Mouse (Mus musculus) hindbrain, embryonic 14.5 days (tissue): ENCODE measurements around the gene Megf9. TPM values are rescaled to one million over a fixed set of nuclear protein-coding genes. Genes with fewer than 3 reads are reported as not detected.

Source experiments
- ATAC-seq: fragments of 200-750 bp; cut with Nextera tagmentation; 2 replicates; pipeline ENCODE4 v1.8.0; 2017; ENCODE audit warnings: moderate number of reproducible peaks, mild to moderate bottlenecking, moderate TSS enrichment, moderate library complexity; ENCODE audit not compliant: low FRiP score
- DNase-seq: peaks from one replicate; pipeline ENCODE4 v3.0.0-alpha.2; 2015; ENCODE audit warnings: low spot score
- H3K27ac ChIP-seq: fragments of 300-500 bp; sonication (generic); 2 replicates; pipeline ENCODE4 v1.5.1; 2014; ENCODE audit warnings: mild to moderate bottlenecking, moderate library complexity
- H3K27me3 ChIP-seq: fragments of 300-500 bp; sonication (generic); 2 replicates; pipeline ENCODE4 v1.6.1; 2014; ENCODE audit warnings: mild to moderate bottlenecking, low read length, mixed read lengths; ENCODE audit not compliant: control insufficient read depth, insufficient read depth
- H3K36me3 ChIP-seq: fragments of 300-500 bp; sonication (generic); replicated peaks from 2 replicates; pipeline ENCODE4 v1.6.1; 2014; ENCODE audit not compliant: control insufficient read depth, insufficient read depth
- H3K4me1 ChIP-seq: fragments of 300-500 bp; sonication (generic); replicated peaks from 2 replicates; pipeline ENCODE4 v1.6.1; 2014; ENCODE audit warnings: antibody characterized with exemption, low read length, mixed read lengths; ENCODE audit not compliant: control insufficient read depth, insufficient read depth
- H3K4me2 ChIP-seq: fragments of 300-500 bp; sonication (generic); replicated peaks from 2 replicates; pipeline ENCODE4 v1.6.1; 2014; ENCODE audit warnings: mild to moderate bottlenecking, moderate library complexity
- H3K4me3 ChIP-seq: fragments of 300-500 bp; sonication (generic); replicated peaks from 2 replicates; pipeline ENCODE4 v1.5.1; 2014; ENCODE audit warnings: mild to moderate bottlenecking, low read length
- H3K9ac ChIP-seq: fragments of 300-500 bp; sonication (generic); 2 replicates; pipeline ENCODE4 v1.6.1; 2014
- H3K9me3 ChIP-seq: fragments of 300-500 bp; sonication (generic); 2 replicates; pipeline ENCODE4 v1.6.1; 2016; ENCODE audit warnings: low read length; ENCODE audit not compliant: control insufficient read depth
- WGBS: fragments of 180-500 bp; shearing (Covaris S2); extraction: QIAGEN DNeasy Blood & Tissue Kit; methylation state at CpG from one replicate; pipeline ENCODE4 v1.1.7; 2014; 5-methylcytosine and 5-hydroxymethylcytosine counted together
- polyA plus RNA-seq: library from polyadenylated mRNA; unstranded; fragments of >200 nt; fragmentation: Nextera tagmentation; extraction: Ambion mirVana; gene quantifications from 2 replicates; pipeline ENCODE4 v1.2.1, GENCODE M21; 2014

The Megf9 gene
- polyA plus RNA-seq, 1 experiment from 2014 or later: 41.8 TPM

GRCm38 (mm10) chr4:70545869-70546542 lies 11.2 kb upstream of the Megf9 start:
- Histone ChIP-seq H3K4me3 (no peak overlapping the region), H3K9me3 (no peaks in the 10 kb centered on the region), H3K27ac (no peak overlapping the region), H3K4me2 (no peak overlapping the region), H3K4me1 (no peaks in the 10 kb centered on the region), H3K36me3 (no peaks in the 10 kb centered on the region), H3K27me3 (no peaks in the 10 kb centered on the region), H3K9ac (no peak overlapping the region)
- DNase-seq (no peak), ATAC-seq (no peak)
- WGBS: 78% methylated on average over 2 of the region's 2 CpGs

GRCm38 (mm10) chr4:70544390-70544789 lies 9.6 kb upstream of the Megf9 start:
- Histone ChIP-seq H3K27ac (no peak overlapping the region), H3K4me3 (no peak overlapping the region), H3K36me3 (no peaks in the 10 kb centered on the region), H3K27me3 (no peaks in the 10 kb centered on the region), H3K9ac (no peak overlapping the region), H3K9me3 (no peaks in the 10 kb centered on the region), H3K4me1 (no peaks in the 10 kb centered on the region), H3K4me2 (no peak overlapping the region)
- ATAC-seq (no peak), DNase-seq (no peak)
- 84% methylated on average over 3 of the region's 3 CpGs for WGBS

- no peak overlapping the region for H3K27ac ChIP-seq
- H3K4me1 ChIP-seq: no peaks in the 10 kb centered on the region
- ATAC-seq: no peak
- H3K4me3 ChIP-seq: no peak overlapping the region
- H3K4me2 ChIP-seq: no peak overlapping the region
- H3K27me3 ChIP-seq: no peaks in the 10 kb centered on the region
- no peak for DNase-seq
- H3K36me3 ChIP-seq: no peaks in the 10 kb centered on the region
- 70% methylated on average over 2 of the region's 2 CpGs for whole genome bisulfite sequencing
- H3K9ac ChIP-seq: no peak overlapping the region
- H3K9me3 ChIP-seq: no peaks in the 10 kb centered on the region
These were observed 7.6 kb upstream of the Megf9 start for GRCm38 (mm10) chr4:70542387-70542786.

GRCm38 (mm10) chr4:70540743-70541142 lies 5.9 kb upstream of the Megf9 start:
- Histone ChIP-seq H3K27ac (no peak overlapping the region), H3K9me3 (no peaks in the 10 kb centered on the region), H3K27me3 (no peaks in the 10 kb centered on the region), H3K36me3 (no peaks in the 10 kb centered on the region), H3K9ac (no peak overlapping the region), H3K4me1 (peaks cover 9% of the 10 kb centered on the region), H3K4me2 (no peak overlapping the region), H3K4me3 (no peak overlapping the region)
- ATAC-seq (no peak), DNase-seq (no peak)
- 63% methylated on average over 6 of the region's 6 CpGs for WGBS

GRCm38 (mm10) chr4:70536661-70537580 lies 2.1 kb upstream of the Megf9 start:
- H3K36me3 ChIP-seq: no peaks in the 10 kb centered on the region
- 8% methylated on average over 2 of the region's 2 CpGs for WGBS
- H3K27me3 ChIP-seq: no peaks in the 10 kb centered on the region
- no peak for DNase-seq
- H3K4me2 ChIP-seq: peak overlapping the region; percentile 72; the same call in 1 of the 2 replicates
- peak overlapping the region; percentile 90; the same call in 1 of the 2 replicates for H3K9ac ChIP-seq
- no peak overlapping the region; the same call in 1 of the 2 replicates for H3K27ac ChIP-seq
- H3K4me1 ChIP-seq: peaks cover 27% of the 10 kb centered on the region
- H3K9me3 ChIP-seq: no peaks in the 10 kb centered on the region
- ATAC-seq: no peak
- H3K4me3 ChIP-seq: no peak overlapping the region

GRCm38 (mm10) chr4:70535711-70536311 lies 1.0 kb upstream of the Megf9 start:
- Histone ChIP-seq H3K4me2 (peak overlapping the region; percentile 72), H3K27me3 (no peaks in the 10 kb centered on the region), H3K4me3 (peak overlapping the region; percentile 98), H3K4me1 (peaks cover 36% of the 10 kb centered on the region), H3K27ac (peak overlapping the region; percentile 98), H3K9me3 (no peaks in the 10 kb centered on the region), H3K9ac (peak overlapping the region; percentile 90), H3K36me3 (no peaks in the 10 kb centered on the region)
- whole genome bisulfite sequencing: 7% methylated on average over 7 of the region's 7 CpGs
- ATAC-seq (no peak), DNase-seq (peak; percentile 58)

- Histone ChIP-seq H3K4me2 (peak overlapping the region; percentile 72), H3K9ac (peak overlapping the region; percentile 90), H3K4me3 (peak overlapping the region; percentile 98), H3K27ac (peak overlapping the region; percentile 98), H3K27me3 (no peaks in the 10 kb centered on the region), H3K9me3 (no peaks in the 10 kb centered on the region), H3K4me1 (peaks cover 41% of the 10 kb centered on the region), H3K36me3 (no peaks in the 10 kb centered on the region)
- DNase-seq (peak; percentile 63), ATAC-seq (peak; percentile 81)
- WGBS: under 1% methylated on average over 18 of the region's 18 CpGs
These were observed 494 bp upstream of the Megf9 start for GRCm38 (mm10) chr4:70535289-70535688.

GRCm38 (mm10) chr4:70534078-70534890 lies 511 bp downstream of the Megf9 start:
- Histone ChIP-seq H3K27me3 (no peaks in the 10 kb centered on the region), H3K9ac (peak overlapping the region; percentile 95), H3K27ac (peak overlapping the region; percentile 98), H3K4me1 (peaks cover 51% of the 10 kb centered on the region), H3K9me3 (no peaks in the 10 kb centered on the region), H3K4me2 (peak overlapping the region; percentile 91), H3K4me3 (peak overlapping the region; percentile 98), H3K36me3 (0 out of 2 replicates have a peak, but pooled peaks cover 4% of the 10 kb centered on the region)
- under 1% methylated on average over 49 of the region's 66 CpGs for WGBS
- DNase-seq (no peak), ATAC-seq (peak; percentile 70)
